Mouse (Mus musculus) kidney, adult 11 months (tissue): ENCODE results near the gene Psph.

Experiments used
- DNase-seq: peaks from one replicate; pipeline ENCODE4 v3.0.0; 2022

The Psph gene

GRCm38 (mm10) chr5:129731021-129731420, 56.2 kb downstream of the Psph start:
- DNase-seq, result no peak

DNA sequence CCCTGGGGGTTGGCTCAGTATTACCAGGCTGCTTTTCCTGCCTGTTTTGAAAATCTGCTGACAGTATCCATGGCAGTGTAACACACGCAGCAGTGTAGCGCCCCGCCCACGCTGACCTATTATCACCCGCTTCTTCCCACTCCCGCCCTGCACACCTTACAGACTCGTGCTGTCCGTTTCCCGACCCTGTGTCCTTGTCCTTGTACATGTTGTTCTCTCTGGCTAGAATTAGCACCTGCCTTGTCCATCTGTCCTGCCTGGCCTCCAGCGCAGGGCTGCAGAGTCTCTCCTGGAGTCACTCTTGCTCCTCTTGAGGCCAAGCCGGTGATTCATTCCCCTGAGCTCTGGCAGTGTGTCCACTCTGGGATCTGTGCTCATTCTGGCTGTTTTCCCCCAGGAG, 56.9 kb downstream of the Psph start:
- peak; percentile 40 for DNase-seq

DNA sequence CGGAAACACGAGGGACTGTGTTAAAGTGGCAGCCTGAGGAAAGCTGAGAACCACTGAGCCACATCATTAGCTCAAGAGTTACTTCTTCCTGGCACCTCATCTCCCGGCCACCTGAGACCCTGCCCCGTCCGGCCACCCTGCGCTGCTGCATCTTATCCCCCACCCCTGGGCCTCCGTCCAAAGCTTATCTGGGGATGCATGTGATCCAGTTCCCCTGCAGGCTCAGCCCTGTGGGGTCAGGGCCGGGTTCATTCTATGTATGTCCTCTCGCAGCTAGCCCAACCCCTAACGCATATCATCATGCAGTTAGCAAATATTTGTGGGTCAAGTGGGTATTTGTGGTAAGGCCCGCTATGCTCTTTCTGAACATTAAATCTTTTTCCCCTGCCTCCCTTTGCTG, 58.0 kb downstream of the Psph start:
- DNase-seq, result no peak

DNA sequence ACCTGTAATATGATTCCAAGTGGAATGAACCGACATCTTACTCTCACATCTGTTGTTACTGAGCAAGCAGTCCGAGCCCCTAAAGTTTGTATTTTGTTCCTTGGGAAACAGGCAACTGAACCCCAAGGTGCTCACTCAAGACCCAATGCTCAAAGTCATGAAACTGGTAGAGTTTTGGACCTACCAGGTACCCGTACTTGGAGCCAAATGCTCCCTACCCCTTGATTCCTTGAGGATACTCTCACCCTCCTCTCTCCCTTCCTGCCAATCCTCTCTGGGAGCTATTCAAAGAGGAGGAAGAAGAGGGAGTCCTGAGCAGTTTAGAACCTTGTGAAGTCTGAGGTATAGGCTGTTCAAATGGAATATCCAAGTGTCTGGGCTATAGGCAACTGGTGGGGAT, 60.5 kb downstream of the Psph start:
- no peak for DNase-seq

- peak; percentile 26 for DNase-seq
Measured at GRCm38 (mm10) chr5:129725774-129726392, 61.4 kb downstream of the Psph start.

- DNase-seq, result peak; percentile 94
Measured at GRCm38 (mm10) chr5:129724834-129725773, 62.1 kb downstream of the Psph start, which contains the start of gene Nipsnap2. Nipsnap2 (plus strand) TSS chr5:129725063.

DNA sequence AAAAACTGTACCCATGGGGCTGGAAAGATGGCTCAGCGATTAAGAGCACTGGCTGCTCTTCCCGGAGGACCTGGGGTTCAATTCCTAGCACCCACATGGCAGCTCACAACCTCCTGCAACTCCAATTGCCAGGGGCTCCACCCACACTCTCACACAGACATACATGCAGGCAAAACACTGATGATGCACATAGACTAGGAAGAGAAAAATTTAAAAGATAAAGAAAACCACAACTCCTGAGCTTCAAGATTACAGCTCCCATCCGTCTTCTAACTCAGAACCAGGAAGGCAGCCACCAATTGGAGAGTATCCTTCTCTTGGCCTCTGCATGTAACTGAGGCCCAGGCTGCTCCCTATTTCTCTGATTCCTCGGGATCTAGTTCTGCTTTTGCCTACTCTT, 63.0 kb downstream of the Psph start:
- no peak for DNase-seq

DNA sequence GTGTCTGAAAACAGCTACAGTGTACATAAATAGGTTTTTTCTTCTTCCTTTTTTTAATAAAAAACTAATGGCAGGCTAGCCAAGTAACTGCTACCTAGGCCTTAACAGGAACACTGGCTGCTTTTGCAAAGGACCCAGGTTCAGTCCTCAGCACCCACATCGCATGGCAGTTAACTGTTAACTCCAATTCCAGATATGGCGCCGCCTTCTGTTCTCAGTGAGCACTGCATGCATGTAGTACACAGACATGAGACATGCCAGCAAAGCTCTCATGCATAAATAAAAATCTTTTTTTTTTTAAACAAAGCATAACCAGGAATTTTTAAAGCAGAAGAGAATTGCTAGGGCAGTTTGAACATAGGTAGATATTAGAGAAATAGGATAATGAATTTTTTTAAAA, 67.1 kb downstream of the Psph start:
- DNase-seq, result no peak

GRCm38 (mm10) chr5:129717016-129717415, 70.2 kb downstream of the Psph start:
- DNase-seq, result no peak
